Mouse (Mus musculus): ENCODE data around the gene Gm906. TPM values are rescaled to one million over a fixed set of nuclear protein-coding genes. Genes with fewer than 3 reads are reported as not detected.
"Not testable (repeated sequence)": the region's sequence is repeated elsewhere in the genome, so short reads cannot be mapped to it uniquely, and the experiment has no call there.

Gene Gm906
- polyA plus RNA-seq (2011; ENCODE audit: insufficient read depth, insufficient read length, low replicate concordance, missing spikeins): not detected in 2 replicates

- H3K27ac ChIP-seq (ENCODE audit: control insufficient read depth, insufficient read depth, low read depth, low read length, poor library complexity); H3K4me3 ChIP-seq (replicated peaks; ENCODE audit: control insufficient read depth, low read depth, low read length); H3K4me1 ChIP-seq (ENCODE audit: control insufficient read depth, insufficient read depth, low read length): not testable (repeated sequence)
- 53% methylated on average over 3 of the region's 3 CpGs for WGBS
Measured at GRCm38 (mm10) chr13:50250208-50250607, at the start of gene Gm906. TSS of gene Gm906 (minus strand) at chr13:50250308.

- H3K27ac ChIP-seq (ENCODE audit: control insufficient read depth, insufficient read depth, low read depth, low read length, poor library complexity); H3K4me3 ChIP-seq (replicated peaks; ENCODE audit: control insufficient read depth, low read depth, low read length); H3K4me1 ChIP-seq (ENCODE audit: control insufficient read depth, insufficient read depth, low read length): not testable (repeated sequence)
- 68% methylated on average over 2 of the region's 4 CpGs for WGBS
Measured at GRCm38 (mm10) chr13:50283308-50283707, 33.2 kb upstream of the Gm906 start.

GRCm38 (mm10) chr13:50236487-50236886 lies 13.6 kb downstream of the Gm906 start:
- H3K27ac ChIP-seq (ENCODE audit: control insufficient read depth, insufficient read depth, low read depth, low read length, poor library complexity): no peak overlapping the region
- WGBS: 80% methylated on average over 3 of the region's 3 CpGs
- no peaks in the 10 kb centered on the region for H3K4me1 ChIP-seq (ENCODE audit: control insufficient read depth, insufficient read depth, low read length)
- TF ChIP-seq CTCF (IDR thresholded peaks at IDR 0.05; ENCODE audit: control insufficient read depth, insufficient read depth, low read length) (no peak), POLR2A (IDR thresholded peaks at IDR 0.05; ENCODE audit: borderline replicate concordance, control insufficient read depth, low read depth, low read length) (no peak)
- no peak overlapping the region for H3K4me3 ChIP-seq (replicated peaks; ENCODE audit: control insufficient read depth, low read depth, low read length)

GRCm38 (mm10) chr13:50211842-50212241 lies 38.3 kb downstream of the Gm906 start:
- H3K4me3 ChIP-seq (replicated peaks; ENCODE audit: control insufficient read depth, low read depth, low read length); H3K4me1 ChIP-seq (ENCODE audit: control insufficient read depth, insufficient read depth, low read length); H3K27ac ChIP-seq (ENCODE audit: control insufficient read depth, insufficient read depth, low read depth, low read length, poor library complexity): not testable (repeated sequence)
- WGBS: 0% methylated on average over 1 of the region's 1 CpGs

- H3K27ac ChIP-seq (ENCODE audit: control insufficient read depth, insufficient read depth, low read depth, low read length, poor library complexity); H3K4me1 ChIP-seq (ENCODE audit: control insufficient read depth, insufficient read depth, low read length); H3K4me3 ChIP-seq (replicated peaks; ENCODE audit: control insufficient read depth, low read depth, low read length): not testable (repeated sequence)
Measured at GRCm38 (mm10) chr13:50210191-50210590, 39.9 kb downstream of the Gm906 start.

- H3K27ac ChIP-seq (ENCODE audit: control insufficient read depth, insufficient read depth, low read depth, low read length, poor library complexity); H3K4me3 ChIP-seq (replicated peaks; ENCODE audit: control insufficient read depth, low read depth, low read length); H3K4me1 ChIP-seq (ENCODE audit: control insufficient read depth, insufficient read depth, low read length): not testable (repeated sequence)
- WGBS: 81% methylated on average over 2 of the region's 2 CpGs
Measured at GRCm38 (mm10) chr13:50209651-50210050, 40.5 kb downstream of the Gm906 start.

- no peaks in the 10 kb centered on the region for H3K4me1 ChIP-seq (ENCODE audit: control insufficient read depth, insufficient read depth, low read length)
- H3K27ac ChIP-seq (ENCODE audit: control insufficient read depth, insufficient read depth, low read depth, low read length, poor library complexity): no peak overlapping the region
- H3K4me3 ChIP-seq (replicated peaks; ENCODE audit: control insufficient read depth, low read depth, low read length): no peak overlapping the region
- TF ChIP-seq POLR2A (IDR thresholded peaks at IDR 0.05; ENCODE audit: borderline replicate concordance, control insufficient read depth, low read depth, low read length): no peak
- no peak for TF ChIP-seq CTCF (IDR thresholded peaks at IDR 0.05; ENCODE audit: control insufficient read depth, insufficient read depth, low read length)
- WGBS: 74% methylated on average over 12 of the region's 12 CpGs
Measured at GRCm38 (mm10) chr13:50207966-50208365, 42.1 kb downstream of the Gm906 start.

GRCm38 (mm10) chr13:50196831-50197230 lies 53.3 kb downstream of the Gm906 start:
- H3K4me3 ChIP-seq (replicated peaks; ENCODE audit: control insufficient read depth, low read depth, low read length): not testable (repeated sequence)

More at GRCm38 (mm10) chr13:50196831-50197230, 53.3 kb downstream of the Gm906 start:
- H3K27ac ChIP-seq (ENCODE audit: control insufficient read depth, insufficient read depth, low read depth, low read length, poor library complexity); H3K4me1 ChIP-seq (ENCODE audit: control insufficient read depth, insufficient read depth, low read length): not testable (repeated sequence)

Other genes starting within 250 kb of the Gm906 start
- gene Fbxw17, start 167.6 kb upstream of the Gm906 start, polyA plus RNA-seq (2011; ENCODE audit: insufficient read depth, insufficient read length, low replicate concordance, missing spikeins): 7.0 and 15.8 TPM in 2 replicates
- gene Gm47429, start 193.6 kb upstream of the Gm906 start, polyA plus RNA-seq (2011; ENCODE audit: insufficient read depth, insufficient read length, low replicate concordance, missing spikeins): not detected in 2 replicates
- gene Nutm2, start 217.0 kb upstream of the Gm906 start, polyA plus RNA-seq (2011; ENCODE audit: insufficient read depth, insufficient read length, low replicate concordance, missing spikeins): not detected in 2 replicates

Measured in bone marrow, adult 2 months (tissue).